Mouse (Mus musculus): ENCODE data around the gene Cyp2d11.

The Cyp2d11 gene

GRCm38 (mm10) chr15:82351480-82351879 is 42.3 kb downstream of the Cyp2d11 start:
- DNase-seq (ENCODE audit: low spot score in 2 of 2), result no peak

- DNase-seq (ENCODE audit: low spot score in 2 of 2), result no peak
These were observed 43.5 kb downstream of the Cyp2d11 start for GRCm38 (mm10) chr15:82350349-82350748.

GRCm38 (mm10) chr15:82348999-82349341 is 44.9 kb downstream of the Cyp2d11 start:
- DNase-seq (ENCODE audit: low spot score in 2 of 2), result no peak

- no peak for DNase-seq (ENCODE audit: low spot score in 2 of 2)
These were observed 45.4 kb downstream of the Cyp2d11 start for GRCm38 (mm10) chr15:82348258-82348998.

- no peak for DNase-seq (ENCODE audit: low spot score in 2 of 2)
These were observed 46.0 kb downstream of the Cyp2d11 start for GRCm38 (mm10) chr15:82347852-82348251.

- no peak for DNase-seq (ENCODE audit: low spot score in 2 of 2)
These were observed 46.5 kb downstream of the Cyp2d11 start for GRCm38 (mm10) chr15:82347303-82347676.

- no peak for DNase-seq (ENCODE audit: low spot score in 2 of 2)
These were observed 47.1 kb downstream of the Cyp2d11 start for GRCm38 (mm10) chr15:82346580-82347302.

- peak; percentile 98 to 99 for DNase-seq (ENCODE audit: low spot score in 2 of 2)
These were observed 47.9 kb downstream of the Cyp2d11 start for GRCm38 (mm10) chr15:82345820-82346470.

- no peak for DNase-seq (ENCODE audit: low spot score in 2 of 2)
These were observed 48.9 kb downstream of the Cyp2d11 start for GRCm38 (mm10) chr15:82344971-82345370.

- DNase-seq (ENCODE audit: low spot score in 2 of 2), result no peak
These were observed 50.2 kb downstream of the Cyp2d11 start for GRCm38 (mm10) chr15:82343368-82344287.

- no peak for DNase-seq (ENCODE audit: low spot score in 2 of 2)
These were observed 51.3 kb downstream of the Cyp2d11 start for GRCm38 (mm10) chr15:82342543-82342935.

GRCm38 (mm10) chr15:82341675-82342542 is 51.9 kb downstream of the Cyp2d11 start:
- no peak for DNase-seq (ENCODE audit: low spot score in 2 of 2)

- DNase-seq (ENCODE audit: low spot score in 2 of 2), result no peak
These were observed 52.8 kb downstream of the Cyp2d11 start for GRCm38 (mm10) chr15:82341036-82341501.

GRCm38 (mm10) chr15:82340414-82341035 is 53.3 kb downstream of the Cyp2d11 start:
- no peak for DNase-seq (ENCODE audit: low spot score in 2 of 2)

GRCm38 (mm10) chr15:82339634-82340254 is 54.1 kb downstream of the Cyp2d11 start:
- DNase-seq (ENCODE audit: low spot score in 2 of 2), result no peak
